Mouse (Mus musculus) limb, embryonic 14.5 days (tissue): ENCODE measurements around the gene Asxl2. TPM values are rescaled to one million over a fixed set of nuclear protein-coding genes. Genes with fewer than 3 reads are reported as not detected.
"Not testable (repeated sequence)": the region's sequence is repeated elsewhere in the genome, so short reads cannot be mapped to it uniquely, and the experiment has no call there.

Experiments
- ATAC-seq: fragments of 200-750 bp; cut with Nextera tagmentation; 2 replicates; pipeline ENCODE4 v1.8.0; 2017; ENCODE audit warnings: low read depth, moderate number of reproducible peaks, moderate TSS enrichment; ENCODE audit not compliant: low FRiP score
- DNase-seq: peaks from one replicate; pipeline ENCODE4 v3.0.0-alpha.2; 2015; ENCODE audit warnings: low spot score
- H3K27ac ChIP-seq: fragments of 300-500 bp; sonication (generic); replicated peaks from 2 replicates; pipeline ENCODE4 v1.5.1; 2014; ENCODE audit warnings: low read depth, mild to moderate bottlenecking, low read length, moderate library complexity, mixed read lengths
- H3K27me3 ChIP-seq: fragments of 300-500 bp; sonication (generic); 2 replicates; pipeline ENCODE4 v1.6.1; 2014; ENCODE audit warnings: low read length, mixed read lengths; ENCODE audit not compliant: control insufficient read depth, insufficient read depth
- H3K36me3 ChIP-seq: fragments of 300-500 bp; sonication (generic); 2 replicates; pipeline ENCODE4 v1.6.1; 2014; ENCODE audit warnings: mild to moderate bottlenecking, low read length, moderate library complexity, mixed read lengths; ENCODE audit not compliant: control insufficient read depth, insufficient read depth
- H3K4me1 ChIP-seq: fragments of 300-500 bp; sonication (generic); 2 replicates; pipeline ENCODE4 v1.6.1; 2014; ENCODE audit warnings: antibody characterized with exemption, low read length, mixed read lengths; ENCODE audit not compliant: control insufficient read depth, insufficient read depth
- H3K4me2 ChIP-seq: fragments of 300-500 bp; sonication (generic); replicated peaks from 2 replicates; pipeline ENCODE4 v1.6.1; 2014; ENCODE audit warnings: low read depth, mild to moderate bottlenecking, low read length, moderate library complexity; ENCODE audit not compliant: severe bottlenecking
- H3K4me3 ChIP-seq: fragments of 300-500 bp; sonication (generic); replicated peaks from 2 replicates; pipeline ENCODE4 v1.5.1; 2014; ENCODE audit warnings: low read length
- H3K9ac ChIP-seq: fragments of 300-500 bp; sonication (generic); 2 replicates; pipeline ENCODE4 v1.6.1; 2014; ENCODE audit warnings: mild to moderate bottlenecking, low read depth, low read length, moderate library complexity; ENCODE audit not compliant: severe bottlenecking
- H3K9me3 ChIP-seq: fragments of 300-500 bp; sonication (generic); 2 replicates; pipeline ENCODE4 v1.6.1; 2016; ENCODE audit warnings: low read length; ENCODE audit not compliant: control insufficient read depth
- POLR2A ChIP-seq: fragments of 200-500 bp; IDR thresholded peaks from 2 replicates; pipeline ENCODE4 v1.8.0; 2012; ENCODE audit warnings: inconsistent platforms, mild to moderate bottlenecking, moderate library complexity, borderline replicate concordance; ENCODE audit not compliant: insufficient read depth, insufficient read length; ENCODE audit errors: extremely low read depth
- WGBS: fragments of 180-500 bp; shearing (Covaris S2); extraction: QIAGEN DNeasy Blood & Tissue Kit; methylation state at CpG from one replicate; pipeline ENCODE4 v1.1.7; 2014; 5-methylcytosine and 5-hydroxymethylcytosine counted together
- polyA plus RNA-seq, 2 experiments: library from polyadenylated mRNA; depleted of rRNA in 1 of 2; stranded (reverse) in 1 of 2; unstranded in 1 of 2; fragments of >200 nt; fragmentation: Nextera tagmentation in 1 of 2; extraction: Ambion mirVana in 1 of 2; gene quantifications; 2 replicates each; pipeline versions ENCODE4 v1.2.1 to v1.2.3; 2012 to 2014

Asxl2 gene
- polyA plus RNA-seq, 2 experiments, result 13.6 to 14.7 TPM

DNA sequence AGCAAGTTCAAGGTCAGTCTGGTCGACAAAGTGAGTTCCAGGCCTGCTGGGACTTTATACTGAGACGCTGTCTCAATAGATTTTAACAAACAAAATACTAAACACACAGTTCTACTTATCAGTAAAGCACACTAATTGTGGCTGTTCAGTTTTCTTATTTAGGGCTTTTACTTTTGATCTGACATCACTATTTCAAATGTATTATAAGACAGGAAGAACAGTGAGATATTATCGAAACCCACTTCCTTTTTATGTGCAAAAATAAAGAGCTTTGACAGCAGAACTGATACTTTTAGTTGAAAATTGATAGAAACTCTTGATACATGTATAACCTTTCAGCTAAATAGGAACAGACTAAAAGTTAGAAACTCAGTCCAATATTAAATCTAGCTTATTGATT is 36.4 kb downstream of the Asxl2 start:
- DNase-seq, result no peak
- Histone ChIP-seq H3K4me1 (no peaks in the 10 kb centered on the region), H3K4me3 (no peak overlapping the region), H3K36me3 (peaks cover 33% of the 10 kb centered on the region), H3K9me3 (no peaks in the 10 kb centered on the region), H3K27ac (no peak overlapping the region), H3K4me2 (no peak overlapping the region), H3K27me3 (no peaks in the 10 kb centered on the region), H3K9ac (no peak overlapping the region)
- no peak for TF ChIP-seq POLR2A
- no peak for ATAC-seq
- 93% methylated on average over 3 of the region's 3 CpGs for WGBS

DNA sequence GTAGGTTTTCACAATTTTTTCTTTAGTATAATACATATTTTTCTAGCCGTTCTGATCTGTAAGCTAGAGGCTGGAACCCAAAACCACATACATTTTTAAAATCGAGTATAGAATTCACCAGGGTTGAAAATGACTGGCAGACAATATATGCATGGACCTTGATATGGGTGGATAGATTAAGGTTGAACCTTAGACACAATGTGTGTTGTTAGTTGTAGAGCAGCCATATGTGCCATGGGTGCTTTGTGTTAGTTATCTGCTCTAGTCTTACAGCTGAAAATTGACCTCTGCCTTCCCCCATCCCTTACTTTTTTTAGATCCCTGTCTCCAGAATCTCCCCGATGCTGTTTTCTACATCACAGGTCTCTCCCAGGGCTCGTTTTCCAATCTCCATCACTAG is 73.0 kb downstream of the Asxl2 start:
- H3K9ac ChIP-seq, result no peak overlapping the region
- H3K36me3 ChIP-seq, result peaks cover 69% of the 10 kb centered on the region
- no peak for ATAC-seq
- WGBS, result 72% methylated on average over 4 of the region's 4 CpGs
- no peak overlapping the region for H3K4me3 ChIP-seq
- H3K27me3 ChIP-seq, result no peaks in the 10 kb centered on the region
- H3K4me1 ChIP-seq, result no peaks in the 10 kb centered on the region
- no peaks in the 10 kb centered on the region for H3K9me3 ChIP-seq
- H3K4me2 ChIP-seq, result no peak overlapping the region
- DNase-seq, result no peak
- H3K27ac ChIP-seq, result no peak overlapping the region
- no peak for TF ChIP-seq POLR2A

DNA sequence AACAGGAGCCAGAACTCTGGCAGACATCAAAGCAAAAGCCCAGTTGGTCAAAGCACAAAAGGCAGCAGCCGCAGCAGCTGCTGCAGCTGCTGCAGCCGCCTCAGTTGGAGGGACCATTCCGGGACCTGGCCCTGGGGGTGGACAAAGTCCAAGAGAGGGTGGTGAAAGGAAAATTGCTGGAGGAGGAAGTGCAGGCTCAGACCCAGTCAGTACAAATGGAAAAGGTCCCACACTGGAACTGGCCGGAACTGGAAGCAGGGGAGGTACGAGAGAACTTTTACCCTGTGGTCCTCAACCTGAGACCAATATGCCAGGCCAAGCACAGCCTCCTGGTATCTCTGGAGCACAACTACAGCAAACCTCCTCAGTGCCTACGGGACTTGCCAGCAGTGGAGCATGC is 73.4 kb downstream of the Asxl2 start:
- 86% methylated on average over 6 of the region's 6 CpGs for WGBS
- no peaks in the 10 kb centered on the region for H3K27me3 ChIP-seq
- H3K4me1 ChIP-seq, result no peaks in the 10 kb centered on the region
- H3K9me3 ChIP-seq, result no peaks in the 10 kb centered on the region
- no peak overlapping the region for H3K4me2 ChIP-seq
- ATAC-seq (no peak), DNase-seq (no peak)
- H3K36me3 ChIP-seq, result peaks cover 68% of the 10 kb centered on the region
- H3K4me3 ChIP-seq, result no peak overlapping the region
- TF ChIP-seq POLR2A, result no peak
- no peak overlapping the region for H3K9ac ChIP-seq
- H3K27ac ChIP-seq, result no peak overlapping the region

DNA sequence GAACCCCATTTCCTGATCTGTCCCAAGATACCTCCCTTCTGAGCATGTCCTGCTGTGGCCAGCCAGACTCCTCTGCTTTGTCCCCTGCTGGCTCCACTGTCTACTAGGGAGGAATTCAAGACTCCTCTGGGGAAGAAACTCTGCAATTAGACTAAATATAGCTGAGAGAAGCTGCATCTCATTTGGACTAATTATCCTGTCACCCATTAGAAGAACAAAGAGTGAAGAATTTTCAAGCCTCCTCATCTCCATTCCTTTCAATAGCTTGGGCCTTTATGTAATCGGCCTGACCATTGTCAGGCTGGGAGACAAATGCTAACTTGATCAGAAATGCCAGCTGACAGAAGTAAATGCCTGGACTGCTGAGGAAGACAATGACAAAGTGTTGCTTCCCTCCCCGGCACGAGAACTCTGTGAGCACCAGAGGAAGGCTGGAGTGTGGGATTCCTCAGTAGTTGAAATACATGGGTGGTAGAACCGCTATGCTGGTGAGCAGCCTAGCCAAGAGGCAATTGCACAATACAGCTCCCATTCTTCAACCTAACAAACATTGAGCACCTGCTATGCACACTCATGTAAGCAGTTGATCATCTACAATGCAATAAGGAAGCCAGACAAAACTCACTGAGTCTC is 92.1 kb downstream of the Asxl2 start:
- H3K4me2 ChIP-seq, result no peak overlapping the region
- ATAC-seq, result no peak
- H3K27ac ChIP-seq, result no peak overlapping the region
- WGBS, result 81% methylated on average over 4 of the region's 4 CpGs
- no peaks in the 10 kb centered on the region for H3K4me1 ChIP-seq
- no peak overlapping the region for H3K4me3 ChIP-seq
- no peak for DNase-seq
- no peaks in the 10 kb centered on the region for H3K9me3 ChIP-seq
- H3K9ac ChIP-seq, result no peak overlapping the region
- H3K27me3 ChIP-seq, result no peaks in the 10 kb centered on the region
- H3K36me3 ChIP-seq, result no peaks in the 10 kb centered on the region
- no peak for TF ChIP-seq POLR2A

GRCm38 (mm10) chr12:3521806-3522205 is 95.1 kb downstream of the Asxl2 start:
- DNase-seq, H3K36me3 ChIP-seq, H3K9ac ChIP-seq, H3K4me2 ChIP-seq, H3K9me3 ChIP-seq, H3K4me3 ChIP-seq, H3K4me1 ChIP-seq, H3K27ac ChIP-seq, H3K27me3 ChIP-seq, ATAC-seq: not testable (repeated sequence)
- 94% methylated on average over 6 of the region's 8 CpGs for WGBS

DNA sequence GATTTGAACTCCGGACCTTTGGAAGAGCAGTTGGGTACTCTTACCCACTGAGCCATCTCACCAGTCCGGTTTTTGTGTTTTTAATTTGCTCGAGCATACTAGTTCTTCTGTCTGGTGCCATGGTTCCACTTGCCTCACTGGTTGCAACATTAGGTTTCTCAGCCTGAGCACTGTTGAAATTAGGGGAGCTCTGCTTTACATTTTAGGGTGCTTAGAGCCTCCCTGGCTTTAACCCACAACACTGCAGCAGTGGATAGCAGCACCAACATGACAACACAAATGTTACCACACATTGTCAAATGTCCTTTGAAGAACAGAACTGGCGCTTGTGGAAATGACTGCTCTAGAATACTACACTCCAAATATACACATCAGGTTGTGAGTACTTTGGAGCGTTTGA is 98.9 kb downstream of the Asxl2 start:
- ATAC-seq (no peak), DNase-seq (no peak)
- Histone ChIP-seq H3K27ac (no peak overlapping the region), H3K4me2 (no peak overlapping the region), H3K9me3 (no peaks in the 10 kb centered on the region), H3K4me3 (no peak overlapping the region), H3K27me3 (no peaks in the 10 kb centered on the region), H3K9ac (no peak overlapping the region), H3K4me1 (no peaks in the 10 kb centered on the region), H3K36me3 (no peaks in the 10 kb centered on the region)
- TF ChIP-seq POLR2A, result no peak
- 92% methylated on average over 5 of the region's 5 CpGs for WGBS

GRCm38 (mm10) chr12:3535446-3535845 is 108.8 kb downstream of the Asxl2 start:
- not testable (repeated sequence) for H3K4me3 ChIP-seq, H3K4me2 ChIP-seq, H3K27ac ChIP-seq, H3K27me3 ChIP-seq, H3K9me3 ChIP-seq, H3K4me1 ChIP-seq, H3K36me3 ChIP-seq, ATAC-seq, DNase-seq, H3K9ac ChIP-seq
- 94% methylated on average over 1 of the region's 1 CpGs for whole genome bisulfite sequencing
